Mouse (Mus musculus) intestine, embryonic 15.5 days (tissue): ENCODE data around the gene Rnf41. TPM values are rescaled to one million over a fixed set of nuclear protein-coding genes. Genes with fewer than 3 reads are reported as not detected.

ENCODE experiments used
- ATAC-seq: fragments of 200-750 bp; cut with Nextera tagmentation; 2 replicates; pipeline ENCODE4 v1.8.0; 2017; ENCODE audit warnings: moderate TSS enrichment, moderate library complexity
- H3K27ac ChIP-seq: fragments of 300-500 bp; sonication (generic); 2 replicates; pipeline ENCODE4 v1.5.1; 2015; ENCODE audit warnings: mild to moderate bottlenecking, inconsistent platforms
- H3K27me3 ChIP-seq: fragments of 300-500 bp; sonication (generic); replicated peaks from 2 replicates; pipeline ENCODE4 v1.6.1; 2015; ENCODE audit warnings: inconsistent platforms
- H3K36me3 ChIP-seq: fragments of 300-500 bp; sonication (generic); 2 replicates; pipeline ENCODE4 v1.6.1; 2015; ENCODE audit warnings: inconsistent platforms
- H3K4me1 ChIP-seq: fragments of 300-500 bp; sonication (generic); replicated peaks from 2 replicates; pipeline ENCODE4 v1.6.1; 2015; ENCODE audit warnings: inconsistent platforms
- H3K4me2 ChIP-seq: fragments of 300-500 bp; sonication (generic); replicated peaks from 2 replicates; pipeline ENCODE4 v1.6.1; 2015; ENCODE audit warnings: mild to moderate bottlenecking, inconsistent platforms
- H3K4me3 ChIP-seq: fragments of 300-500 bp; sonication (generic); replicated peaks from 2 replicates; pipeline ENCODE4 v1.5.1; 2015; ENCODE audit warnings: inconsistent platforms
- H3K9ac ChIP-seq: fragments of 300-500 bp; sonication (generic); 2 replicates; pipeline ENCODE4 v1.6.1; 2015; ENCODE audit warnings: inconsistent platforms
- H3K9me3 ChIP-seq: fragments of 300-500 bp; sonication (generic); 2 replicates; pipeline ENCODE4 v1.6.1; 2016; ENCODE audit warnings: inconsistent platforms
- WGBS: fragments of 180-500 bp; shearing (Covaris S2); methylation state at CpG from one replicate; pipeline ENCODE4 v1.1.7; 2015; 5-methylcytosine and 5-hydroxymethylcytosine counted together
- polyA plus RNA-seq: library from polyadenylated mRNA; unstranded; fragments of >200 nt; fragmentation: Nextera tagmentation; extraction: Ambion mirVana; gene quantifications from 2 replicates; pipeline ENCODE4 v1.2.1, GENCODE M21; 2015

The Rnf41 gene
- polyA plus RNA-seq, 1 experiment from 2014 or later = 37.5 TPM

GRCm38 (mm10) chr10:128374393-128374792, 37.1 kb upstream of the Rnf41 start:
- ATAC-seq = no peak

GRCm38 (mm10) chr10:128376099-128376454, 35.4 kb upstream of the Rnf41 start:
- 46% methylated on average over 4 of the region's 4 CpGs for WGBS
- Histone ChIP-seq H3K4me3 (peak overlapping the region; percentile 94), H3K9me3 (no peaks in the 10 kb centered on the region), H3K9ac (peak overlapping the region; percentile 99), H3K4me2 (peak overlapping the region; percentile 92), H3K36me3 (peaks cover 13% of the 10 kb centered on the region), H3K27ac (peak overlapping the region; percentile 94), H3K4me1 (peaks cover 15% of the 10 kb centered on the region), H3K27me3 (no peaks in the 10 kb centered on the region)
- ATAC-seq = no peak

More at GRCm38 (mm10) chr10:128374393-128374792, 37.1 kb upstream of the Rnf41 start:
- peaks cover 3% of the 10 kb centered on the region; the same call in 1 of the 2 replicates for H3K36me3 ChIP-seq
- H3K4me3 ChIP-seq = no peak overlapping the region
- no peak overlapping the region for H3K27ac ChIP-seq
- peaks cover 18% of the 10 kb centered on the region for H3K4me1 ChIP-seq
- H3K9me3 ChIP-seq = no peaks in the 10 kb centered on the region
- H3K4me2 ChIP-seq = no peak overlapping the region
- no peak overlapping the region for H3K9ac ChIP-seq
- WGBS = 76% methylated on average over 6 of the region's 6 CpGs
- H3K27me3 ChIP-seq = no peaks in the 10 kb centered on the region

- Histone ChIP-seq H3K4me3 (peak within 1 kb of the TSS; percentile 94), H3K4me1 (peaks cover 15% of the 10 kb centered on the region), H3K36me3 (peaks cover 16% of the 10 kb centered on the region), H3K27ac (peak within 1 kb of the TSS; percentile 94), H3K9me3 (no peaks in the 10 kb centered on the region), H3K27me3 (no peaks in the 10 kb centered on the region), H3K9ac (peak within 1 kb of the TSS; percentile 99), H3K4me2 (peak within 1 kb of the TSS; percentile 92)
- WGBS = under 1% methylated on average over 42 of the region's 73 CpGs
- ATAC-seq = peak; percentile 96
Observed at GRCm38 (mm10) chr10:128376455-128377211, 34.8 kb upstream of the Rnf41 start, which contains the start of gene Ankrd52. Gene Ankrd52 (plus strand): TSS chr10:128377115.

GRCm38 (mm10) chr10:128377222-128377939, 34.1 kb upstream of the Rnf41 start:
- H3K27ac ChIP-seq = peak overlapping the region; percentile 94
- H3K4me3 ChIP-seq = peak overlapping the region; percentile 94
- H3K27me3 ChIP-seq = no peaks in the 10 kb centered on the region
- ATAC-seq = peak; percentile 74
- peaks cover 15% of the 10 kb centered on the region for H3K4me1 ChIP-seq
- no peaks in the 10 kb centered on the region for H3K9me3 ChIP-seq
- under 1% methylated on average over 47 of the region's 47 CpGs for WGBS
- H3K9ac ChIP-seq = peak overlapping the region; percentile 99
- peaks cover 24% of the 10 kb centered on the region for H3K36me3 ChIP-seq
- H3K4me2 ChIP-seq = peak overlapping the region; percentile 92

- H3K4me1 ChIP-seq = peaks cover 15% of the 10 kb centered on the region
- no peaks in the 10 kb centered on the region for H3K9me3 ChIP-seq
- peak overlapping the region; percentile 94; the same call in 1 of the 2 replicates for H3K27ac ChIP-seq
- H3K4me2 ChIP-seq = peak overlapping the region; percentile 92
- peak overlapping the region; percentile 94 for H3K4me3 ChIP-seq
- H3K27me3 ChIP-seq = no peaks in the 10 kb centered on the region
- peak overlapping the region; percentile 99 for H3K9ac ChIP-seq
- WGBS = 52% methylated on average over 14 of the region's 14 CpGs
- H3K36me3 ChIP-seq = peaks cover 30% of the 10 kb centered on the region
- ATAC-seq = no peak
Observed at GRCm38 (mm10) chr10:128377940-128378448, 33.5 kb upstream of the Rnf41 start.

GRCm38 (mm10) chr10:128378462-128378861, 33.0 kb upstream of the Rnf41 start:
- H3K36me3 ChIP-seq = peaks cover 34% of the 10 kb centered on the region

GRCm38 (mm10) chr10:128379260-128379659, 32.2 kb upstream of the Rnf41 start:
- 94% methylated on average over 7 of the region's 7 CpGs for WGBS

More at GRCm38 (mm10) chr10:128378462-128378861, 33.0 kb upstream of the Rnf41 start:
- no peak overlapping the region for H3K27ac ChIP-seq
- H3K4me2 ChIP-seq = peak overlapping the region; percentile 92
- H3K4me1 ChIP-seq = peaks cover 15% of the 10 kb centered on the region
- peak overlapping the region; percentile 99 for H3K9ac ChIP-seq
- no peak for ATAC-seq
- WGBS = 72% methylated on average over 3 of the region's 3 CpGs
- H3K27me3 ChIP-seq = no peaks in the 10 kb centered on the region
- no peak overlapping the region for H3K4me3 ChIP-seq
- H3K9me3 ChIP-seq = no peaks in the 10 kb centered on the region

GRCm38 (mm10) chr10:128380565-128380964, 30.9 kb upstream of the Rnf41 start:
- no peak overlapping the region for H3K4me2 ChIP-seq
- 83% methylated on average over 5 of the region's 5 CpGs for WGBS

More at GRCm38 (mm10) chr10:128379260-128379659, 32.2 kb upstream of the Rnf41 start:
- H3K27ac ChIP-seq = no peak overlapping the region
- H3K27me3 ChIP-seq = no peaks in the 10 kb centered on the region
- no peak overlapping the region for H3K4me3 ChIP-seq
- peaks cover 41% of the 10 kb centered on the region for H3K36me3 ChIP-seq
- 0 out of 2 replicates have a peak overlapping the region, but pooled peaks have one; percentile 18 for H3K9ac ChIP-seq
- no peaks in the 10 kb centered on the region for H3K9me3 ChIP-seq
- H3K4me2 ChIP-seq = no peak overlapping the region
- no peak for ATAC-seq
- H3K4me1 ChIP-seq = peaks cover 15% of the 10 kb centered on the region

GRCm38 (mm10) chr10:128382482-128382881, 29.0 kb upstream of the Rnf41 start:
- Histone ChIP-seq H3K4me1 (peaks cover 15% of the 10 kb centered on the region), H3K27me3 (no peaks in the 10 kb centered on the region), H3K4me2 (no peak overlapping the region), H3K4me3 (no peak overlapping the region), H3K36me3 (peaks cover 61% of the 10 kb centered on the region), H3K9me3 (no peaks in the 10 kb centered on the region), H3K27ac (no peak overlapping the region), H3K9ac (no peak overlapping the region)
- WGBS = 82% methylated on average over 8 of the region's 8 CpGs
- ATAC-seq = no peak

More at GRCm38 (mm10) chr10:128380565-128380964, 30.9 kb upstream of the Rnf41 start:
- no peaks in the 10 kb centered on the region for H3K27me3 ChIP-seq
- no peak for ATAC-seq
- no peak overlapping the region for H3K9ac ChIP-seq
- no peak overlapping the region for H3K27ac ChIP-seq
- no peak overlapping the region for H3K4me3 ChIP-seq
- peaks cover 45% of the 10 kb centered on the region for H3K36me3 ChIP-seq
- H3K4me1 ChIP-seq = peaks cover 15% of the 10 kb centered on the region
- no peaks in the 10 kb centered on the region for H3K9me3 ChIP-seq

- WGBS = 90% methylated on average over 7 of the region's 7 CpGs
- no peak for ATAC-seq
- no peak overlapping the region for H3K27ac ChIP-seq
Observed at GRCm38 (mm10) chr10:128385902-128386301, 25.6 kb upstream of the Rnf41 start.

GRCm38 (mm10) chr10:128388941-128389340, 22.5 kb upstream of the Rnf41 start:
- H3K4me2 ChIP-seq = no peak overlapping the region
- H3K4me3 ChIP-seq = no peak overlapping the region
- H3K9me3 ChIP-seq = no peaks in the 10 kb centered on the region
- peaks cover 68% of the 10 kb centered on the region for H3K36me3 ChIP-seq
- no peaks in the 10 kb centered on the region for H3K27me3 ChIP-seq
- 91% methylated on average over 14 of the region's 14 CpGs for WGBS
- no peak overlapping the region for H3K9ac ChIP-seq
- ATAC-seq = no peak
- 0 out of 2 replicates have a peak, but pooled peaks cover 4% of the 10 kb centered on the region for H3K4me1 ChIP-seq
- H3K27ac ChIP-seq = no peak overlapping the region

More at GRCm38 (mm10) chr10:128385902-128386301, 25.6 kb upstream of the Rnf41 start:
- Histone ChIP-seq H3K27me3 (no peaks in the 10 kb centered on the region), H3K9ac (no peak overlapping the region), H3K4me3 (no peak overlapping the region), H3K4me1 (no peaks in the 10 kb centered on the region), H3K4me2 (no peak overlapping the region), H3K9me3 (no peaks in the 10 kb centered on the region), H3K36me3 (peaks cover 78% of the 10 kb centered on the region)

- ATAC-seq = no peak
- Histone ChIP-seq H3K9me3 (no peaks in the 10 kb centered on the region), H3K4me2 (no peak overlapping the region), H3K36me3 (peaks cover 64% of the 10 kb centered on the region), H3K4me1 (0 out of 2 replicates have a peak, but pooled peaks cover 9% of the 10 kb centered on the region), H3K4me3 (no peak overlapping the region), H3K27ac (no peak overlapping the region), H3K27me3 (no peaks in the 10 kb centered on the region), H3K9ac (no peak overlapping the region)
- 79% methylated on average over 6 of the region's 6 CpGs for WGBS
Observed at GRCm38 (mm10) chr10:128389570-128389969, 21.9 kb upstream of the Rnf41 start.
